Comparison of ENCODE assay signal across 27 mouse cellular contexts in the genomic region with DNA sequence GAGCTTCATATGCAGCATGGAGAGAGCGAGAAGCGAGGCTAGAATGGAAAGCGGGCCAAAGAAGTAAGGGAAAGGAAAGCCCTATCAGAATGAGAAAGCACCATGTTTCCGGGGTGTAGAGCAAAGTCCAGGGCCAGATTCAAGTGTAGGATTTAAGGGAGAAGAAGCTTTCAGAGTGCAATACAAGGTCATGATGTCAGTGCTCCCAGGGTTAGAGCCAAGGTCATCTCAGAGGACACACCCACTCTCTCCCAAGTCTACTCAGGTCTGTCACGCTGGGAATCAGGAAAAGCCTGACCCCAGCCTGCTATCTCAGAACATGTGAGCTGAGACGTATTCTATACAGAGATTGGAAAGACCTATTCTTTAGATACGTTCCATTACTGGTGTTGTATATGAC.
"Had no signal": no experiment of that assay in that cellular context is flagged by ENCODE, and none has a peak within 500 bp of the region (broad histone marks: within the 10 kb centered on the region; RNA-seq: fewer than 3 reads in every experiment).

No protein-coding gene starts in this region.

- DNase-seq: gastrocnemius, adult 2 months; gastrocnemius, postnatal 10 days; gastrocnemius, postnatal 25 days; heart, adult 2 months; heart, postnatal 14 days; heart, postnatal 4 days; kidney, adult 18-20 months; kidney, adult 8-10 months; kidney, postnatal 10 days; kidney, postnatal 25 days; kidney, postnatal 4 days; left cerebral cortex, postnatal 4 days; liver, embryonic 13.5 days; liver, postnatal 0 days had no signal

- H3K27me3 ChIP-seq: heart, embryonic 15.5 days; hindbrain, embryonic 12.5 days; intestine, embryonic 15.5 days; limb, embryonic 13.5 days; limb, embryonic 15.5 days had no signal

- H3K36me3 ChIP-seq: heart, embryonic 13.5 days; heart, embryonic 15.5 days; hindbrain, embryonic 10.5 days; hindbrain, embryonic 12.5 days; intestine, embryonic 15.5 days; limb, embryonic 13.5 days; limb, embryonic 15.5 days; liver, embryonic 13.5 days; liver, embryonic 15.5 days had no signal

- H3K27ac ChIP-seq: gastrocnemius, adult 2 months; heart, adult 2 months; heart, embryonic 13.5 days; heart, embryonic 15.5 days; hindbrain, embryonic 10.5 days; hindbrain, embryonic 12.5 days; hindbrain, embryonic 14.5 days; intestine, embryonic 15.5 days; layer of hippocampus, adult 2 months; limb, embryonic 13.5 days; limb, embryonic 15.5 days; liver, embryonic 13.5 days; liver, embryonic 15.5 days had no signal

- H3K9ac ChIP-seq: heart, embryonic 13.5 days; heart, embryonic 15.5 days; hindbrain, embryonic 12.5 days; hindbrain, embryonic 14.5 days; intestine, embryonic 15.5 days; limb, embryonic 13.5 days; limb, embryonic 15.5 days; liver, embryonic 13.5 days; liver, embryonic 15.5 days; liver, postnatal 0 days had no signal

- ATAC-seq: hindbrain, embryonic 16.5 days; intestine, embryonic 15.5 days; intestine, postnatal 0 days; liver, postnatal 0 days had no signal

- H3K4me2 ChIP-seq: heart, embryonic 11.5 days; heart, embryonic 13.5 days; heart, embryonic 15.5 days; hindbrain, embryonic 12.5 days; hindbrain, embryonic 14.5 days; intestine, embryonic 15.5 days; limb, embryonic 13.5 days; limb, embryonic 15.5 days; liver, embryonic 13.5 days; liver, embryonic 15.5 days had no signal

- H3K4me1 ChIP-seq: hindbrain, embryonic 12.5 days had no signal

- H3K4me3 ChIP-seq: gastrocnemius, adult 2 months; heart, adult 2 months; heart, embryonic 13.5 days; heart, embryonic 15.5 days; hindbrain, embryonic 10.5 days; hindbrain, embryonic 12.5 days; intestine, embryonic 15.5 days; layer of hippocampus, adult 2 months; limb, embryonic 13.5 days; limb, embryonic 15.5 days; liver, embryonic 13.5 days; liver, embryonic 15.5 days had no signal

- H3K9me3 ChIP-seq: heart, embryonic 13.5 days; heart, embryonic 15.5 days; hindbrain, embryonic 10.5 days; hindbrain, embryonic 12.5 days; intestine, embryonic 15.5 days; limb, embryonic 13.5 days; limb, embryonic 15.5 days; liver, embryonic 13.5 days; liver, embryonic 15.5 days had no signal
